In the genomic region with DNA sequence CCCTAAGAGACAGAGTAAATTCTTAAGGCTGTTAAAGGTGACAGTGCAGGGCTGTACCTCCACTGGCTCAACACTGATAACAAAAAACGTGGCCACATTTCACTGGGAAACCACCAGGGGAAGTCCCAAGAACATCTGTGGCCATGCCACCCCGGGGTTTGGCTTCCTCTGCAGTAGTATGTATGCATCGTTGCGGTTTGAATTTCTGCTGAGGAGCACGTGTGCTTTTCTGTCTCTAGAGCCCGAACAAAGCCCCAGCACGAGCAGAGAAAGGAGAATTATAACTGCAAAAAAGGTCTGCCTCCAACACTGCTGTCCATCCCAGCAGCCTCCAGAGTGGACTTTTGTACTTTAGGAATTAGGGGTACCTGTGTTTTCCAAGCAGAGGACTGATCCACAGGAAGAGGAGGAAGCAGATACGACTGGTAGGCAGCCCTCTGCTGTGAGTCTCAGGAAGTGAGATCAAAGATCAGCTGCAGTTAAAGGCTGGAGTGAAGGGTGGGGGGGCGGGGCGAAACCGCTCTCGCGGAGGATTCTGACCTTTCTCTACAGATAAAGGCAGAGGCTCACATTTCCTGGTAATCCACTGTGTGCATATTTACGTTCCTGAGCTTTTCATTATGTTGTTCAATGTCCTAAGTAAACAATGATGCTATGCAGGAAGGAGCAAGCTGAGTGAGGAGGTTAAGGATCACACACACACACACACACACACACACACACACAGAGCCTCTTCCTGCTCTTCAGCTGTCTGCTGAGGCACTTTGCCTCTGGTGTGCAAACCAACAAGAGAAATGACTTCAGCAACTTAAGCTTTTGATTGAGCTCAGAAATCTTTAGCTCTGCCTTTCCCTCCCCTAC, we compare ENCODE assay signal across 8 mouse cellular contexts.
DNase-seq lines count a peak whose midpoint lies in the region; ATAC-seq and TF ChIP-seq lines count a peak whose summit lies in the region.

No protein-coding gene starts in this region.

- peak overlapping the region; percentile 66 for H3K4me2 ChIP-seq in heart, embryonic 13.5 days
- H3K4me2 ChIP-seq in kidney, embryonic 16.5 days (replicated peaks; ENCODE audit: low read depth, low read length): peak overlapping the region; percentile 52

- WGBS in heart, embryonic 13.5 days: 11% methylated on average over 14 of the region's 14 CpGs
- WGBS in kidney, embryonic 16.5 days: 10% methylated on average over 14 of the region's 14 CpGs

- H3K4me1 ChIP-seq in E14TG2a.4 (replicated peaks; ENCODE audit: low read depth, low read length): peaks cover 34% of the 10 kb centered on the region
- peaks cover 18% of the 10 kb centered on the region for H3K4me1 ChIP-seq in heart, embryonic 13.5 days
- peaks cover 15% of the 10 kb centered on the region for H3K4me1 ChIP-seq in kidney, embryonic 16.5 days (ENCODE audit: insufficient read depth, low read length)

- H3K27ac ChIP-seq in heart, embryonic 13.5 days (replicated peaks): peak overlapping the region; percentile 55
- H3K27ac ChIP-seq in kidney, embryonic 16.5 days (ENCODE audit: low read length): peak overlapping the region; percentile 63; the same call in 1 of the 2 replicates

- H3K36me3 ChIP-seq in E14TG2a.4 (ENCODE audit: insufficient read depth, low read length): no peaks in the 10 kb centered on the region
- no peaks in the 10 kb centered on the region for H3K36me3 ChIP-seq in heart, embryonic 13.5 days
- no peaks in the 10 kb centered on the region for H3K36me3 ChIP-seq in kidney, embryonic 16.5 days (ENCODE audit: insufficient read depth, low read length)

- peak overlapping the region; percentile 17 for H3K4me3 ChIP-seq in E14TG2a.4 (replicated peaks; ENCODE audit: low read length)
- H3K4me3 ChIP-seq in heart, embryonic 13.5 days: peak overlapping the region; percentile 40
- peak overlapping the region; percentile 34 for H3K4me3 ChIP-seq in kidney, embryonic 16.5 days (ENCODE audit: low read length)

- no peak for TF ChIP-seq CTCF in E14TG2a.4 (conservative IDR thresholded peaks at IDR 0.05; ENCODE audit: low read length)

- DNase-seq in 416B (ENCODE audit: low read depth): peak; percentile 96
- peak; percentile 37 for DNase-seq in embryo, embryonic 11.5 days (ENCODE audit: low read depth, low spot score)
- peak; percentile 66 for DNase-seq in lung, postnatal 25 days (ENCODE audit: low spot score)
- DNase-seq in retina, embryonic 14.5 days (ENCODE audit: low spot score): peak; percentile 19
- DNase-seq in left cerebral cortex, adult 9 months (ENCODE audit: low spot score in 2 of 2): no peak

- peak overlapping the region; percentile 53; the same call in 1 of the 2 replicates for H3K9ac ChIP-seq in heart, embryonic 13.5 days
- H3K9ac ChIP-seq in kidney, embryonic 16.5 days (replicated peaks; ENCODE audit: low read length): peak overlapping the region; percentile 55

- H3K27me3 ChIP-seq in E14TG2a.4 (ENCODE audit: insufficient read depth, low read length): no peaks in the 10 kb centered on the region; the same call in 1 of the 2 replicates
- no peaks in the 10 kb centered on the region for H3K27me3 ChIP-seq in heart, embryonic 13.5 days (replicated peaks)
- H3K27me3 ChIP-seq in kidney, embryonic 16.5 days (ENCODE audit: insufficient read depth, low read length): no peaks in the 10 kb centered on the region

- H3K9me3 ChIP-seq in E14TG2a.4 (ENCODE audit: low read length): no peaks in the 10 kb centered on the region
- H3K9me3 ChIP-seq in heart, embryonic 13.5 days: no peaks in the 10 kb centered on the region
- H3K9me3 ChIP-seq in kidney, embryonic 16.5 days (ENCODE audit: low read length): no peaks in the 10 kb centered on the region

- peak; percentile 37; the same call in 1 of the 2 replicates for ATAC-seq in heart, embryonic 13.5 days (ENCODE audit: extremely low read depth, insufficient number of reproducible peaks, low FRiP score, low TSS enrichment)
- ATAC-seq in kidney, embryonic 16.5 days (ENCODE audit: low FRiP score, low TSS enrichment): peak; percentile 92

Comparison
In these comparisons a context has a peak if more than half of its experiments do, and no peak if none do; other contexts are left out.
1. DNase-seq: peak in 416B (single experiment), embryo, embryonic 11.5 days (single experiment), lung, postnatal 25 days (single experiment) and retina, embryonic 14.5 days (single experiment); none in left cerebral cortex, adult 9 months (0 of 2).
2. Peak in every context shown above with its lines, with median percentiles within 50 percentile points of each other: H3K4me3 ChIP-seq.